Mouse (Mus musculus): ENCODE measurements at regions not wholly inside any gene's neighbourhood (a gene's known extent, or its start where the extent isn't known, plus 50 kb on each side); places are given as distances from the start of the nearest gene placed in this dataset.

DNA sequence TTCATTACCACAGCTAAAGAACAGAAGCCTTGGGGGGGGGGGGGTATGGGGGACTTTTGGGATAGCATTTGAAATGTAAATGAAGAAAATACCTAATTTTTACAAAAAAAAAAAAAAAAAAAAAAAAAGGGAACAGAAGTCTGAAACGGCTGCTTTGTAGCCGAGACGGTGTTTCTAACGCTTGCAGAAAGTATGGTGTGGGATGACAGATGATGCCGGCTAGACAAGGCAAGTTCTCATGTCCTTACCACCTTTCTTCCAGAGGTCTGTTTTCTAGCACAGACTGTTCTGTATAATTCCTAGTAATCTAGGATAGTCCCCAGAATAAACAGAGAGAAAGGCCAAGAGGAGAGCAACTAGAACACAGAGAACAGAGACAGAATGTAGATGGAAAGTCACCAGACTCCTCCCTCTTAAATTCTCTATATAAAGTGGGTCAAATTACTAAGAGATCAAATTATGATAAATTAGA, 67.2 kb upstream of the Chd2 start:
- TF ChIP-seq CTCF (IDR thresholded peaks at IDR 0.05; ENCODE audit: extremely low read depth, insufficient read length, insufficient replicate concordance, low read depth, low read length) (no peak), POLR2A (IDR thresholded peaks at IDR 0.05; ENCODE audit: low read depth, low read length) (no peak)

All from small intestine, adult 2 months (tissue).